Mouse (Mus musculus) megakaryocyte, adult 5-6 weeks (primary cell): ENCODE measurements at regions not wholly inside any gene's neighbourhood (a gene's known extent, or its start where the extent isn't known, plus 50 kb on each side); places are given as distances from the start of the nearest gene placed in this dataset.

ENCODE experiments used
- ATAC-seq: 2 replicates; pipeline ENCODE4 v1.8.0; 2016; ENCODE audit warnings: mild to moderate bottlenecking, inconsistent platforms; ENCODE audit not compliant: poor library complexity, severe bottlenecking

GRCm38 (mm10) chr14:105841888-105842287, 54.7 kb downstream of the Spry2 start:
- ATAC-seq = no peak

- no peak for ATAC-seq
Measured at GRCm38 (mm10) chr14:105837533-105837932, 59.1 kb downstream of the Spry2 start.

- ATAC-seq = no peak
Measured at GRCm38 (mm10) chr14:105830701-105831100, 65.9 kb downstream of the Spry2 start.

GRCm38 (mm10) chr14:105830301-105830700, 66.3 kb downstream of the Spry2 start:
- ATAC-seq = no peak

GRCm38 (mm10) chr14:105823129-105823528, 73.5 kb downstream of the Spry2 start:
- no peak for ATAC-seq

GRCm38 (mm10) chr14:105822653-105823052, 74.0 kb downstream of the Spry2 start:
- ATAC-seq = no peak

- ATAC-seq = no peak
Measured at GRCm38 (mm10) chr14:105819534-105819933, 77.1 kb downstream of the Spry2 start.

GRCm38 (mm10) chr14:105818841-105819240, 77.8 kb downstream of the Spry2 start:
- no peak for ATAC-seq

- no peak for ATAC-seq
Measured at GRCm38 (mm10) chr14:105817481-105817880, 79.1 kb downstream of the Spry2 start.

- ATAC-seq = 0 out of 2 replicates have a peak, but pooled peaks have one; percentile 5
Measured at GRCm38 (mm10) chr14:105815827-105816226, 80.8 kb downstream of the Spry2 start.

GRCm38 (mm10) chr14:105815281-105815680, 81.3 kb downstream of the Spry2 start:
- peak; percentile 92 for ATAC-seq

GRCm38 (mm10) chr14:105813661-105814060, 83.0 kb downstream of the Spry2 start:
- ATAC-seq = no peak

- ATAC-seq = no peak
Measured at GRCm38 (mm10) chr14:105813097-105813496, 83.5 kb downstream of the Spry2 start.

GRCm38 (mm10) chr14:105805762-105806161, 90.9 kb downstream of the Spry2 start:
- no peak for ATAC-seq

- no peak for ATAC-seq
Measured at GRCm38 (mm10) chr14:105805362-105805761, 91.3 kb downstream of the Spry2 start.

- no peak for ATAC-seq
Measured at GRCm38 (mm10) chr14:105804761-105805160, 91.9 kb downstream of the Spry2 start.

- ATAC-seq = no peak
Measured at GRCm38 (mm10) chr14:105803281-105803680, 93.3 kb downstream of the Spry2 start.

- ATAC-seq = peak; percentile 89
Measured at GRCm38 (mm10) chr14:105802529-105803280, 93.9 kb downstream of the Spry2 start.

- no peak for ATAC-seq
Measured at GRCm38 (mm10) chr14:105800142-105800925, 96.3 kb downstream of the Spry2 start.

- ATAC-seq = no peak
Measured at GRCm38 (mm10) chr14:105799401-105799861, 97.2 kb downstream of the Spry2 start.

- ATAC-seq = no peak
Measured at GRCm38 (mm10) chr14:105793010-105793702, 103.5 kb downstream of the Spry2 start.
